In the genomic region with DNA sequence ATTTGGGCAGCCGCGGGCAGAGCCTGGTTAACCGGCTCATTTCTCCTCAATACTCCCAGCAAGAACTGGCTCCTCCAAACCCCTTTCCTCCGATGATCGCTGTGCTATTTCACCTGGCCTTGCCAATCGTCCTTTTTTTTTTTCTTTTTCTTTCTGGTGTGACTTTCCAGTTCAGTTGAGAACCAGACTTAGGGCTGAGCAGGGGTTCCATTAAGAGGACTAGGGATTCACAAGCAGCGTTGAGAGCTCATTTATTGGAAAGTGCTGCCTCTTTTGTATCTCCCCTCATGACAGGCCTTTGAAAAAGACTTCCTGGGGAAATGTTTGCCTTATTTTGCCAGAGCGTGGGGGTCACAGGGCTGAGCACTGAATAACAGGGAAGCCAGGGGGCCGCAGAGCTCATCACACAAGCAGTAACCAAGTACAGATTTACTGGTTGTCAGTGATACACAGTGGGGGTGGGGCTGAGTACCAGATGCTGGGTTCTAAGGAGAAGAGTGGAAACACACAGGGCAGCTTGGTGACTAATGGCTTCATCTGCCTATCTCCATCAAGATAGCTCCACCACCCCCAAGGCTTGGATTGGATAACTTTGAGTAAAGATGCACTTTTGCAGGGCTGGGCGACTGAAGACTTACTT, we compare ENCODE assay signal across 8 mouse cellular contexts. TPM values are rescaled to one million over a fixed set of nuclear protein-coding genes. Genes with fewer than 3 reads are reported as not detected.
A peak's percentile ranks its signal among the peaks of the same experiment; 100 is the strongest.
DNase-seq lines count a peak whose midpoint lies in the region; ATAC-seq and TF ChIP-seq lines count a peak whose summit lies in the region.

No protein-coding gene starts in this region.

- peak overlapping the region; percentile 84 for H3K9ac ChIP-seq in hindbrain, embryonic 13.5 days
- peak overlapping the region; percentile 77 for H3K9ac ChIP-seq in midbrain, embryonic 13.5 days (replicated peaks)

- peaks cover 23% of the 10 kb centered on the region; the same call in 1 of the 2 replicates for H3K27me3 ChIP-seq in hindbrain, embryonic 13.5 days
- H3K27me3 ChIP-seq in midbrain, embryonic 13.5 days, result peaks cover 33% of the 10 kb centered on the region

- 7% methylated on average over 10 of the region's 10 CpGs for WGBS in hindbrain, embryonic 13.5 days
- WGBS in midbrain, embryonic 13.5 days, result 7% methylated on average over 10 of the region's 10 CpGs

- DNase-seq in cerebellum, postnatal 14 days, result peak; percentile 3 to 21
- DNase-seq in cerebellum, postnatal 4 days (ENCODE audit: low spot score in 2 of 2), result no peak
- no peak for DNase-seq in thymus, adult 18-20 months
- no peak for DNase-seq in B cell, adult 2 months

- TF ChIP-seq POLR2A in cortical plate, adult 2 months (IDR thresholded peaks at IDR 0.05; ENCODE audit: extremely low read depth, insufficient read depth, low read length), result no peak

- no peaks in the 10 kb centered on the region for H3K36me3 ChIP-seq in hindbrain, embryonic 13.5 days
- peaks cover 7% of the 10 kb centered on the region; the same call in 1 of the 2 replicates for H3K36me3 ChIP-seq in midbrain, embryonic 13.5 days

- no peak overlapping the region for H3K27ac ChIP-seq in cortical plate, adult 2 months (ENCODE audit: insufficient read depth, low read length)
- H3K27ac ChIP-seq in hindbrain, embryonic 13.5 days, result 0 out of 2 replicates have a peak overlapping the region, but pooled peaks have one; percentile 20
- 0 out of 2 replicates have a peak overlapping the region, but pooled peaks have one; percentile 25 for H3K27ac ChIP-seq in midbrain, embryonic 13.5 days

- ATAC-seq in hindbrain, embryonic 13.5 days (ENCODE audit: low FRiP score), result no peak
- no peak for ATAC-seq in midbrain, embryonic 13.5 days
- ATAC-seq in inflammation-experienced regulatory T-cells, adult 6 months, result no peak

- peaks cover 11% of the 10 kb centered on the region for H3K9me3 ChIP-seq in hindbrain, embryonic 13.5 days
- H3K9me3 ChIP-seq in midbrain, embryonic 13.5 days, result peaks cover 8% of the 10 kb centered on the region; the same call in 1 of the 2 replicates

- no peak for TF ChIP-seq CTCF in cortical plate, adult 2 months (IDR thresholded peaks at IDR 0.05; ENCODE audit: extremely low read depth, insufficient read depth, low read length)

- H3K4me3 ChIP-seq in cortical plate, adult 2 months (ENCODE audit: insufficient read depth, low read length), result peak overlapping the region; percentile 96
- peak overlapping the region; percentile 60 for H3K4me3 ChIP-seq in hindbrain, embryonic 13.5 days
- peak overlapping the region; percentile 60 for H3K4me3 ChIP-seq in midbrain, embryonic 13.5 days (replicated peaks)

- H3K4me1 ChIP-seq in cortical plate, adult 2 months (ENCODE audit: control insufficient read depth, insufficient read depth, low read length), result peaks cover 2% of the 10 kb centered on the region; the same call in 1 of the 2 replicates
- peaks cover 55% of the 10 kb centered on the region for H3K4me1 ChIP-seq in hindbrain, embryonic 13.5 days (replicated peaks)
- peaks cover 53% of the 10 kb centered on the region for H3K4me1 ChIP-seq in midbrain, embryonic 13.5 days (replicated peaks)

- peak overlapping the region; percentile 97 for H3K4me2 ChIP-seq in hindbrain, embryonic 13.5 days
- peak overlapping the region; percentile 92 for H3K4me2 ChIP-seq in midbrain, embryonic 13.5 days (replicated peaks)

RNA-seq across cellular contexts. Expression of gene Sorcs3, which starts 2.0 kb away (rescaled TPM):
- 15.4 and 19.6 TPM in 2 replicates for polyA plus RNA-seq in cortical plate, adult 2 months (2012; rRNA removed)
- 10.9 and 12.9 TPM in 2 replicates for polyA plus RNA-seq in hindbrain, embryonic 13.5 days (2015; fragmentation: Nextera tagmentation; extraction: Ambion mirVana)
- polyA plus RNA-seq in midbrain, embryonic 13.5 days (2015; fragmentation: Nextera tagmentation; extraction: Ambion mirVana), result 11.5 and 11.8 TPM in 2 replicates
- polyA plus RNA-seq in inflammation-experienced regulatory T-cells, adult 6 months (2017; shearing (Covaris generic)), result under 1 TPM in 1 of 3 experiments, not detected in 2; 0.16 TPM

Comparison
In these comparisons a context has a peak if more than half of its experiments do, and no peak if none do; other contexts are left out.
1. DNase-seq: peak in cerebellum, postnatal 14 days (2 of 2); none in cerebellum, postnatal 4 days (0 of 2), thymus, adult 18-20 months (0 of 2) and B cell, adult 2 months (0 of 2).
2. RNA of gene Sorcs3, which starts 2.0 kb away (polyA plus RNA-seq): 15.4 to 19.6 TPM in cortical plate, adult 2 months, 11.5 to 11.8 TPM in midbrain, embryonic 13.5 days and 10.9 to 12.9 TPM in hindbrain, embryonic 13.5 days; 0.16 TPM in inflammation-experienced regulatory T-cells, adult 6 months; every median in the first group is over 10 times any median in the second.
3. Peak in every context shown above with its lines, with median percentiles within 50 percentile points of each other: H3K4me3 ChIP-seq.